Mouse (Mus musculus): ENCODE data around the gene Fam222b. TPM values are rescaled to one million over a fixed set of nuclear protein-coding genes. Genes with fewer than 3 reads are reported as not detected.
A peak's percentile ranks its signal among the peaks of the same experiment; 100 is the strongest.

The Fam222b gene
- total RNA-seq, 4 experiments from 2014 or later: 5.6 to 7.8 (median 7.3) TPM

GRCm38 (mm10) chr11:78086925-78087479, 7.5 kb upstream of the Fam222b start:
- DNase-seq (ENCODE audit: low spot score in 2 of 2): no peak

- no peak for DNase-seq (ENCODE audit: low spot score in 2 of 2)
These were observed 6.6 kb upstream of the Fam222b start for GRCm38 (mm10) chr11:78087756-78088281.

- no peak for DNase-seq (ENCODE audit: low spot score in 2 of 2)
These were observed 340 bp upstream of the Fam222b start for GRCm38 (mm10) chr11:78094137-78094503.

GRCm38 (mm10) chr11:78095144-78095516, 670 bp downstream of the Fam222b start:
- DNase-seq (ENCODE audit: low spot score in 2 of 2): no peak

GRCm38 (mm10) chr11:78097077-78097476, 2.6 kb downstream of the Fam222b start:
- DNase-seq (ENCODE audit: low spot score in 2 of 2): no peak

- DNase-seq (ENCODE audit: low spot score in 2 of 2): no peak
These were observed 6.3 kb downstream of the Fam222b start for GRCm38 (mm10) chr11:78100746-78101145.

GRCm38 (mm10) chr11:78102142-78102541, 7.7 kb downstream of the Fam222b start:
- DNase-seq (ENCODE audit: low spot score in 2 of 2): no peak

GRCm38 (mm10) chr11:78102958-78103747, 8.7 kb downstream of the Fam222b start:
- DNase-seq (ENCODE audit: low spot score in 2 of 2): no peak

GRCm38 (mm10) chr11:78104501-78104900, 10.0 kb downstream of the Fam222b start:
- DNase-seq (ENCODE audit: low spot score in 2 of 2): no peak

- DNase-seq (ENCODE audit: low spot score in 2 of 2): no peak
These were observed 19.2 kb downstream of the Fam222b start for GRCm38 (mm10) chr11:78113616-78114015.

GRCm38 (mm10) chr11:78114676-78115366, 20.4 kb downstream of the Fam222b start:
- no peak for DNase-seq (ENCODE audit: low spot score in 2 of 2)

- DNase-seq (ENCODE audit: low spot score in 2 of 2): peak; percentile 86 to 90
These were observed 21.1 kb downstream of the Fam222b start for GRCm38 (mm10) chr11:78115367-78116145.

- no peak for DNase-seq (ENCODE audit: low spot score in 2 of 2)
These were observed 21.6 kb downstream of the Fam222b start for GRCm38 (mm10) chr11:78116146-78116410.

GRCm38 (mm10) chr11:78118467-78118866, 24.0 kb downstream of the Fam222b start:
- no peak for DNase-seq (ENCODE audit: low spot score in 2 of 2)

GRCm38 (mm10) chr11:78119898-78120297, 25.4 kb downstream of the Fam222b start:
- no peak for DNase-seq (ENCODE audit: low spot score in 2 of 2)

- DNase-seq (ENCODE audit: low spot score in 2 of 2): no peak
These were observed 26.7 kb downstream of the Fam222b start for GRCm38 (mm10) chr11:78121176-78121575.

GRCm38 (mm10) chr11:78122815-78123214, 28.4 kb downstream of the Fam222b start:
- no peak for DNase-seq (ENCODE audit: low spot score in 2 of 2)

- no peak for DNase-seq (ENCODE audit: low spot score in 2 of 2)
These were observed 29.3 kb downstream of the Fam222b start for GRCm38 (mm10) chr11:78123782-78124181.

- DNase-seq (ENCODE audit: low spot score in 2 of 2): no peak
These were observed 31.2 kb downstream of the Fam222b start for GRCm38 (mm10) chr11:78125691-78126090.

- no peak for DNase-seq (ENCODE audit: low spot score in 2 of 2)
These were observed 32.3 kb downstream of the Fam222b start for GRCm38 (mm10) chr11:78126739-78127138.

GRCm38 (mm10) chr11:78129458-78129857, 35.0 kb downstream of the Fam222b start:
- no peak for DNase-seq (ENCODE audit: low spot score in 2 of 2)

- no peak for DNase-seq (ENCODE audit: low spot score in 2 of 2)
These were observed 39.5 kb downstream of the Fam222b start for GRCm38 (mm10) chr11:78133915-78134314.

All from gastrocnemius, adult 8-10 months (tissue).